Mouse (Mus musculus): ENCODE measurements around the gene Dnmt1.
"Not testable (repeated sequence)": the region's sequence is repeated elsewhere in the genome, so short reads cannot be mapped to it uniquely, and the experiment has no call there.

Gene Dnmt1

DNA sequence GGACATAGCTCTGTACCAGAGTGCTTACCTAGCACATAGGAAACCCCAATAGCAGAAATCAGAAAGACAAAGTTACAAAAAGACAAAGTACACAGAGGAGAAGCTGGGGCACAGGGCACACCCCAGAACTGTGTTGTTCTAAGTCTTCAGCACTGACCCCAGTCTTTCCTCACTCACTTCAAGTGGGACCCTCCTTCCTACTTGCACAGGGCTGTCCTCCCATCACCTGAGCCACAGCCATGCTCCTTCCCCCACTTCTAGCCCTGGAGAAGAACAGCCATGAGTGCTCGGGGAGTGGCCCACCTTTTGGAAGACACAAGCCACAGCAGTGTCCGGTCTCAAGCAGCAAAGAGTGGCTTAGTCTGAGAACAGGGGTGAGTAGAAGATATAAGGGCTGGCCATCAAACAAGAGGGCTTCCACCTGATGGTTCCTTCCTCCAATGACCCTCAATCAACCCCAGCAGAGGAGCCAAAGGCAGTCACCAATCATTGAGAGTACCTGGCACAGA is at the start of gene Dnmt1:
TSS of gene Dnmt1 (minus strand) at position 459 of the 509 bp plus-strand sequence.
- no peak for DNase-seq (ENCODE audit: low read depth, low spot score)

DNA sequence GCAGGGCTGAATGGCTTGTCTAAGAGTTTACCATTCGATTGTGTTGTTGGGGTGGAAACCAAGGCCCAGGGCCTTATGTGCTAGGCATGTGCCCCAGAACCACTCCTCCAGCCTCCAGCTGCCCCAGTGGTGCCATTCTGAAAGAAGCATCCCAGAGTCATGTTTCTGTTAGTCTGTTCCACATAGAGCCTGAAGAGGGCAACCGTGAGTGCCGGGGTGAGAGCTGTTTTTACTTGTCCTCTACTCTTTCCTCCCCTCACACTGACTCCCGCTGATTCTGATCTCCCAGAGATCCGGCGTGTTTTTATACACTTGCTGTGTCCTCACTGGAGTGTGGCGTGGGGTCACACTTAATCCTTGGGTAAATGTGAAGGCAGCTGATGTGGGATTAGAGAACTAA is 48.3 kb upstream of the Dnmt1 start:
- no peak for DNase-seq (ENCODE audit: low read depth, low spot score)

DNA sequence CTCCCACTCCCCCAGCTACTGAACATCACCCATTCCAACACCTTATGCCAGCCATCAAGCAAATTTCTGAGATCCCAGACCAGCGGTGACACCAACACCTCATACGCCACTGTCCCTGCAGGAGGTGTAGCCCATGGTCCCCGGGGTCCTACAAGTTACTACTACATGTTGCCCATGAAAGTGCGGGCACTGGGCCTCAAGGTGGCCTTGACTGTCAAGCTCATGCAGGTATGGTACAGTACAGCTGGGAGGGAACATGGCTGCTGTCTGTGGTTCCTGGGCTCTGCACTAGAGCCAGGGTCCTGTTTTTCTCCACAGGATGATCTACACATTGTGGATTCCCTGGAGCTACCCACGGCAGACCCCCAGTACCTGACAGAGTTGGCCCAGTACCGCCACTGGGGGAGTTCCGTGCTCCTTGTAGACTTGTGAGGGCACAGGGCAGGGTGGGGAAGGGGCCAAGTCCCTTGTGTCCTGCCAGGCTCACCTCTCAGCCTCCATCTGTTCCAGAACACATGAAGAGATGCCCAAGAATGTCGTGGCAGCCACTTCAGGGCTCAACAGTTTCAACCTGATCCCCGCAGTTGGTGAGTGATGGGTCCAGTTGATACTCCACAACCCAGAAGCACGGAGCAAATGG is 47.7 kb upstream of the Dnmt1 start:
- no peak for DNase-seq (ENCODE audit: low read depth, low spot score)

DNA sequence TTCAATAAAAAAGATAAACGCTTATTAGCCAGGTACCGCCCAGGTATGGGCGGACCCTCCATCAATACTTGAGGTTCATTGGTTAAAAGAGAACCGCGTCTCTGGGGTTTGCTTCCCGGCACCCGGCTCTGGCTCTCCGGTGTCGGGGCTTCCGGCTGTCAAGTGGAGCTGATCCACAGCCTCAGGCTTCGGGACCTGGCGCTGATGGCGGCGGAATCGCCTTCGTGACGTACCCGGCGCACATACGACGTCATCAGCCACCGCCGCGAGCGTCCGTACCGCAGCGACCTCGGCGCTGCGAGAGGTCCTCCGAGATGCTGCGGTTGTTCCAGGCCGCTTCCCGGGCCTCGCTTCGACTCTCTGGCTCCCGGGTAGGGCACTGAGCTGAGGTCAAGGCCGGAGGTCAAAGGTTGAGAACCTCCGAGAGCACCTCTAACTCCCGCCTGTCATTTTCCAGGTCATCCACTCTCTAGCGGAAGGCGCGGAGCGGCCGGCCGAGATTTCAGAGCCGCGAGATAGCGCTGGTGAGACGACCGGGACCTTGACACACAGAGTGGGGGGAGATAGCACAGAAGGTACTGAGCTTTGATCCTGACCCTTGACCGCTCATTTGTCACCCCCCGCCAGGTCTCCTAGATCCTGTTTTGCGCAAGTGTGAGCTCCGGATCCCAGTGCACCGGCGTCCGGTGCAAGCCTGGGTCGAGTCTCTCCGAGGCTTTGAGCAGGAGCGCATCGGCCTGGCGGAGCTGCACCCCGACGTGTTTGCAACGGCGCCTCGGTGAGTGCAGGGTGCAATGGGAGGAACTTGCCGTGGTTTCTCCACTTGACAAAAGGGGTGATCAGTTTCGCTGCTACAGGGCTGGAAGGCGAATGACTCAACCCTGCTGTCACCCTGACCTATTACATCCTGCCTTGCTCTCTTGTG is 43.2 kb upstream of the Dnmt1 start, which contains the start of gene Mrpl4:
TSS of gene Mrpl4 (plus strand) at position 112 of the 925 bp plus-strand sequence.
- DNase-seq (ENCODE audit: low read depth, low spot score) = peak; percentile 94

DNA sequence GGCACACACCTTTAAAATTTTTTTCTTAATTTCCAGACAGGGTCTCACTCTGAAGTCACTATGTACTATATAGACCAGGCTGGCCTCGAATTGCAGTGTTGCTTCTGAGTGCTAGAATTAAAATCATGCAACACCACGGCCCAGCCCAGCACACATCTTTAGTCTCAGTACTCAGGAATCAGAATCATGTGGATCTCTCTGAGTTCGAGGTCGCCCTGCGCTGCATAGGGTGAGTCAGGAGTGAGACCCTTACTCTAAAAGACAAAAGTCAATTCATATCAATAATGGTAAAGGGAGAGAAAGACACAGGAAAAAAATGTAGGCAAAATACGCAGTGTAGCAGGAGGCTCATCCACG is 42.6 kb upstream of the Dnmt1 start:
- no peak for DNase-seq (ENCODE audit: low read depth, low spot score)

DNA sequence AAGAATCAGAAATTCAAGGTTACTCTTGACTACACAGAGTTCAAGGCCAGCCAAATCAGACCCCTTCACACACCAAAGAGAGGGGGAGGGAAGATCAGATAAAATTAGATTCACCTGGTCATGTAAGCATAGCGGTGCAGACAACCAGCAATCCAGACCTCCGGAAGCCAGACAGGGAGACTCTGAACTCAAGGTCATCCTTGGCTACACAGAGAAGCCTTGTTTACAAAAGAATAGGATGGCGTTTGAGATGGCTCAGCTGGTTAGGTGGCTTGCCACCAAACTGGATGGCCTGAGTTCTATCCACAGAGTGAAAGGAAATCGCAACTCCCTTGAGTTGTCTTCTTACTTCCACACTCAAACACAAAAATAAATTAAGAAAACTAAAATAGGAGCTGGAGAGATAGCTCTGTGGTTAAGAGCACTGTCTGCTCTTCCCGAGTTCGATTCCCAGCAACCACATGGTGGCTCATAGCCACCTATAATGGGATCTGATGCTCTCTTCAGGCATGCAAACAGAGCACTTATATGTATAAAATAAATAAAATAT is 42.0 kb upstream of the Dnmt1 start:
- DNase-seq (ENCODE audit: low read depth, low spot score) = no peak

DNA sequence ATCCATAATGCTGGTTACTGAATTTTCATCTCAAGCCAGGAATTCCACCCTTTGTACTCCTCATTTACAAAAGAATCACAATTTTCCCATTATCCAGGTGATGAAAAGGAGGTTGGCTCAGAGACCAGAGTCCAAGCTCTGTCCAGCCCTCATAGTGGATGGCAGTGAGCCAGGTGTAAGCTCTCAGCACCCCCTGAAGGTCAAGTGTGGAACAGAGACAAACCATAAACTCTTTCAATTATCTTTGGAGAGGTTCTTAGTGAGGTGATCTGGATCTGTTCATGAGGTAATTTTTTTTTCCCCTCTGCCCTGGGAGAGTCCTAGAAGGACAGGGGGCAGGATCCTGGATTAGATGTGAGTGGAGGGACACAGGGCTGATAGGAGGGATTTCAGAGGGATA is 41.1 kb upstream of the Dnmt1 start:
- DNase-seq (ENCODE audit: low read depth, low spot score) = no peak

DNA sequence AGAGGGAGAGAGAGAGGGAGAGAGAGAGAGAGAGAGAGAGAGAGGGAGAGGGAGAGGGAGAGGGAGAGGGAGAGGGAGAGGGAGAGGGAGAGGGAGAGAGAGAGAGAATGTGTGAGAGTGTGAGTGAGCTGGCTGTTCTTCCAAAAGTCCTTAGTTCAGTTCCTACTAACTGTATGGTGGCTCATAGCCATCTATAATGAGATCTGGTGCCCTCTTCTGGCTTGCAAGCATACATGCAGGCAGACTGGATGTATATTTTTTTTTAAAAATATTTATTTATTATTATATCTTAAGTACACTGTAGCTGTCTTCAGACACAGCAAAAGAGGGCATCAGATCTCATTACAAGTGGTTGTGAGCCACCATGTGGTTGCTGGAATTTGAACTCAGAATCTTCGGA is 38.6 kb upstream of the Dnmt1 start:
- not testable (repeated sequence) for DNase-seq (ENCODE audit: low read depth, low spot score)

DNA sequence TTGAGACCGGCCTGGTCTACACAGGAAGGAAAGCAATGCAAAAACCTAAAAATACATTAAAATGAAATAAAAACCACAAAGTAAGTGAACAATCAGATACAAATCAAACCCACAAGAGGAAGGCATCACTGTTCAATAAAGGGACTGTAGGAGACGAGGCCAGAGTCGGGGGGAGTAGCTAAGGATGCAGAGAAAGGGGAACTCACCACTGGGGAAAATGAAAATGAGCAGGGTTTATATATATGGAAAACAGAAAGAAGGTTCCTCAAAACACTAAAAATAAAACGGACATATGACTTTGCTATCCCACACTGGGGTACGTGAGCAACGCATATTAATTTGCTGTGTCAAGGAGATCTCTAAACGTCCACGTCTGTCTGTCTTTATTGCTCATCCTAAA is 37.4 kb upstream of the Dnmt1 start:
- no peak for DNase-seq (ENCODE audit: low read depth, low spot score)

DNA sequence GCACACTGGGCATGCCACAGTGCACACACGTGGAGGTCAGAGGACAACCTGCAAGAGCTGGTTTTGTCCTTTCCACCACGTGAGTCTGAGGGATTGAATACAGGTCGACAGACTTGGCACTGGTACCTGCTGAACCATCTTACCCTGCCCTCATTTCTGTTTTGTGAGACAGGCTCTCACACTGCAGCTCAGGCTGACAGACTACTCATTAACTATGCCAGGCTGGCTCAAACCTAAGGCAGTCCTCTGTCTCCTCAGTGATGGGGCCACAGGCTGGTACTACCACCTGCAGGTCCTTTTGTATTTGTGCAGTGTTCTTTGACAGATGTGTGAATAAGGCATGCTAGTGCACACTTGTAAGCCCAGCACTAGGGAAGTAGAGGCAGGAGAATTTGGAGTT is 35.4 kb upstream of the Dnmt1 start:
- no peak for DNase-seq (ENCODE audit: low read depth, low spot score)

DNA sequence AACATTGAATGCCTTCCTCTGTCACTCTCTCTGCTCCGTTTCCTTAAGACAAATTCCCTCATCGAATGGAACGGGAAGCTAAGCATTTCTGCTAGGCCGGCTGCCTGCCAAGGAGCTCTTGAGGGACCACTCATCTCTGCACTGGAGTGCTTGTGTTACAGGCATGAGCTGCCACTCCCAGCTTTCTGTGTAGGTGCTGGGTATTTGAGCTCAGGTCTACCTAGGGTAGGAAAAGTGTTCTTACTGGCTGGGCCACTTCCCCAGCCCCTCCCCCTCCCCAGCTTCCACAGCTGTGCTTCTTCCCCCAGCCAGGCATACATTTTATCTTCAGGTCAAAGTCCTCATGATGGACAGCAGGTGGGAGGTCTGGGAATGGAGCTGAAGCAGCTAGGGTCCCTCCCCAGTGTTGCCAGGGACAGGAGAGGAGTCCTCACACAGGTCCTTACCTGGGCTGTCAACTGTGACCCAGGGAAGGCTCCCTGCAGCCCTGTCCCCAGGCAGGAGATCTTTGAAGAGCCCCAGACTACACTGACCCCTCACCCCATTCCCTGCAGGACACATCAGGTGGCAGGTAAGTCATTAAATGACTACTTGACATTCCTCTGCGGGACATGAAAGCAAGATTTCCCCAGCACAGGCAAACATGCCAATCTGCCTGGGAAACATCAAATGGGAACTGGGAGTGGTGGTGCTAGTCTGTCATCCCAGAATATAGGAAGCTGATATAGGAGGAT is 33.6 kb upstream of the Dnmt1 start:
- DNase-seq (ENCODE audit: low read depth, low spot score) = no peak

DNA sequence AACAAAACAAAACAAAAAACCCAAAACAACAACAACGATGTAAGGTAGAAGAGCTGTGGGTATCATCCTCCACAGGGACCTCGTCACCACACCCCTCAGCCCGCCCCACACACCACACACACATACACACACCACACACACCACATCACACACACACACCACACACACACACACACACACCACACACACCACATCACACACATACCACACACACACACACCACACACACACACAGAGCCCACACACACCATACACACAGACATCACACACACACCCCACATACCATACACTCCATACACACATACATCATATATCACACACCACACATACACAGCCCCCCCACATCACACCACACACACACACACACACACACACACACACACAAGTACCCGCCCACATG is 31.9 kb upstream of the Dnmt1 start:
- DNase-seq (ENCODE audit: low read depth, low spot score) = no peak

DNA sequence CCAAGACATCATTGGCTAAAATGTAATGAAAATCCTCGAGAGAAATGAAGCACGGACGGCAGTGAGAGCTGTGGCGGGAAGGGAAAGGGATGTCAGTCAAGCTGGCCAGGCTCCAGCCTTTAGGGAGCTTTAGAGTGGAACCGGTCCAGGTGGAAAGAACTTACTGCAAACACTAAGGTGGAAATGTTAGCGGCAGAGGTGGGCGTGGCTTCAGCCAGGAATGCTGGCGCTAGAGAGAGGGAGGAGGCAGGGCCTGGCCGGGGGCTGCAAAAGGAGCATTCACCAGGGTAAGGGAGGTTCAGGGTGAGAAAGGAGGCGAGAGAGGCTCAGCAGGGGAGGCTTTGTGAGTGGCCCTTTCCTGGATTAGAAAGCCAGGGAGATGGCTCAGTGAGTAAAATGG is 31.2 kb upstream of the Dnmt1 start:
- DNase-seq (ENCODE audit: low read depth, low spot score) = peak; percentile 36

DNA sequence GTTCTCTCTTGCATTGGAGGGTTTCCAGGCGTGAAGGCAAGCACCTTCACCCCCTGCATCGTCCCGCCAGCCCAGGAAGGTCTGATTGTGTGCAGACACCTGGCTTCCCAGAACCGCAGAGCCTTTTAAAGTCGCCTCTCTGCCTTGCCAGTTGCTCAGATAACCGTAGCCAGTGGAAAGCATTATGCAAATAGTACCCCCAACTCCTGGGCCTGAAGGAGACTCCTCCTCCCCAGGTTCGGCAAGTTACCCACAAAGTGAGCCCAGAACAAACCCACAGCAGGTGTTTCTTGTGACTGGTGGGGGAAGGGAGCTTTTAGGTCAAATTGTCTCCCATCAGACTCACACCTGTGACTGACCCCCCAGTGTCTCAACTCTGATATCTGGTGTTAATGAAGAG is 28.3 kb upstream of the Dnmt1 start:
- no peak for DNase-seq (ENCODE audit: low read depth, low spot score)

DNA sequence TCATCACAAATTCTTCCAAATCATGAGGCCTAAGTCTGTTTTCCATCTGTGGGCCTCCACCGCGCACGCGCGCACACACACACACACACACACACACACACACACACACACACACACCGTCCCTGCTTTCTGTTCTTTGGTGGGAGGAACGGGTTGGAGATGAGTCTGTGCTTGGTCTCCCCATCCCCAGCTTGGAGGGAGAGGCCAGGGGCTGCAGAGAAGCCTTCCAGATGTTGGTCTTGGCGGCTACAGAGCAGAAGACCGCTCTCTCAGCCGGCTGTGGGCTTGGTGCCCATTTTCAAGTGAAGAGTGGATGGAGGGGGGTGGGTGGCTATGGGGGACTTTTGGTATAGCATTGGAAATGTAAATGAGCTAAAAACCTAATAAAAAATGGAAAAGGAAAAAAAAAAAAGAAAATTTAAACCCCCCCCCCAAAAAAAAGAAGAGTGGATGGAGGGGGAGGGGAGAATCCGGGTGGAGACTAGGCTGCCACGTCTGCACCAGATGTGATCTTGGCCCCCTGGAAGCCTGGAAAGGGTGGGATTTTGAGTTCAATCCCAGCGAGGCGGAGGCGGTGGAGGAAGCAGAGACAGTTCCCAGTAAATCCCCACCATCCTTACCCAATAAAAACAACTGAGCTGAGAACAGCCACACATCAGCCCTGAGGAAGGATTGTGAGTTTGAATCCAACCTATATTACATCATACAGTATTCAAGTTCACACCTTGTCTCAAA is 27.4 kb upstream of the Dnmt1 start:
- DNase-seq (ENCODE audit: low read depth, low spot score) = no peak

DNA sequence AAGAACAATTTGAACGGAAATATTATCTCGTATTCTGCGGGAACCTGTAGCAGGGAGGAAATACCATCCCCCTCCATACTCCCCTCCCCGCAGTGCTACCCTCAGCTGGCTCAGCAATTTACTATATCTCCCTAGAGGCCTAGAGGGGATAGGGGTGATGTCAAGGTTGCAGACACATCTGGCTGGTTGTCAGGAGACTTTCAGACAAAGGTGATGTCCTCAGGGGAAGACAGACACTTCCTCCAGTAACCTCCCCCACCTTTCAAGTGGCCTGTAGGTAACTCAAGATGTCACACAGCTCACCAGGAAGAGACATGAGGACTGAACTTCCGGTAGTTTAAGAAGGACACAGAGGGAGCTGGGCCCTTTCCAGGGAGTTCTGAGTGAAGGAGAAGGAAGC is 23.5 kb upstream of the Dnmt1 start:
- peak; percentile 16 for DNase-seq (ENCODE audit: low read depth, low spot score)

DNA sequence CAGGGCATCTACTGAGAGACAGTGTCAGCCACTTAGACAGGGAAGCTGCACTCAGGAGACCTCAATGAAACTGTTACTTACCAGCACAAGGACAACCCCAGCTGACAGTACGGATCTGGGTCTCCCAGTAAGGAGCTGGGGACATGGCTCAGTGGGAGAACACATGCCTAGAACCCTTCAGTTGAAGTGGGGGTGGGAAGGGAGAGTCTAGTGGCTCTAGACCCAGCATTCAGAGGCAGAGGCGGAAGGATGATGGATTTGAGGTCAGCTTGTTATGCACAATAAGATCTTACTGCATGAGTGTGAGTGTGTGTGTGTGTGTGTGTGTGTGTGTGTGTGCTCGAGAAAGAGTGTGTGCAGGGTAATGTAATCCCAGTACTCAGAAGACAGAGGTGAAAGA is 22.5 kb upstream of the Dnmt1 start:
- DNase-seq (ENCODE audit: low read depth, low spot score) = no peak

DNA sequence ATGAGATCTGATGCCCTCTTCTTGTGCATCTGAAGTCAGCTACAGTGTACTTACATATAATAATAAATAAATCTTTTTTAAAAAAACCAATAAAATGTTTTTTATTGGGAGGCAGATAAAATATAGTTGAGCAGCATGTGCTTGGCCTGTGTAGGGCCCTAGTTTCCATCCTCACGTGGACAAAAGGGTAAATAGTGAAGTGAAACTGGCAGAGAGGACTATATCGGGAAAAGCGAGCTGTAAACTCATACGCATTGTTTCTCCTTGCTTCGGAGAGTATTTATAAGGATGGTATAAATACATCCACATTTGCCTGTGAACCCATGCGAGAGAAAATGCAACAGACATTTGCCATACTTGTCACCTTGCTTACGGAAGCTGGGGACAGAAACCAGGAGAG is 20.1 kb upstream of the Dnmt1 start:
- DNase-seq (ENCODE audit: low read depth, low spot score) = no peak

DNA sequence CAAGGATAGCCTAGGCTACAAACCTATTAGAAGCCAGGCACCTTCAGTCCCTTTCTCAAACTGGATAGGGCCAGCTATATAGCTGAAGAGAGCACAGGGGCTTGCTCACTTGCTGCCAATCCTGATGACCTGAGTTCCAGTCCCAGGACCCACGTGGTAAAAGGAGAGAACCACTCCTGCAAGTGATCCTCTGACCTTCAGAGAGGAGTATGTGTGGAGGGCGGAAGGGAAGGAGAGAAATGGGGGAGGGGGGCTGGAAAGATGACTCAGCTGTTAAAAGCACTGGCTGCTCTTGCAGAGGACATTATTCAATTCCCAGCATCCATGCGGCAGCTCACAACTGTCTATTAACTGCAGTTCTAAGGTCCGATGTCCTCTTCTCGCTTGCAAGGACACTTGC is 19.5 kb upstream of the Dnmt1 start:
- DNase-seq (ENCODE audit: low read depth, low spot score) = no peak

DNA sequence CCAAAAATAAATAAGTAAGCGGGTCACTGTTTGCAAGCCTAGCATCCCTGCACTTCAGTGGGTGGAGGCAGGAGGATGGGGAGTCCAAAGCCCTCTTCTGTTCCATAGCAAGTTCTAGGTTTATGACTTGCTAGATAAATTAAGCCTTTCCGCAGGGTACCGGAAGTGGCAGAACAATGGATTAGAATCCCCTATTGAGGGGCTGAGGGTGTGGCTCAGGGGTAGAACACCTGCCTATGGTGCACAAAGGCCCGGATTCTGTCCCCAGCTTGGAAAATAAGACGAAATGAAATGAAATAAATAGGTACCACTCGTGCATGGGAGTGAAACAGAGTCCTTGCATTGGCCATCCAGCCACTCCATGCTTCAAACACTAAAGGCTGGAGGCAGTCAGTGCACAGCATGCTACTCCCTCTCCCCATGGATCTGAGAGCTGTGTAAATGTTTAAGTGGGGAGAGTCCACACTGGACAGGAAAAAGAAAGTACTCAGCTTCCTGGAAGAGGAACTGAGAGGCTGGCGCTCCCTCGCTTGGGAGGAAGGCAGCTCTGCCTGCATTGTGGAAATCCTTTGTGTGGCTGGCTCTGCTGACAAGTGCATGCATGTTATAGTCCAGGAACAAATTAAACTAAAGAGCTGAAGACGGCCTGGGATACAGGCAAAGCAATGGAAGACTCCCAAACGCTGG is 18.9 kb upstream of the Dnmt1 start:
- no peak for DNase-seq (ENCODE audit: low read depth, low spot score)

Measured in mesoderm, embryonic 11.5 days (tissue).